Mouse (Mus musculus) liver (tissue): Measurements from ENCODE around the gene Dlx5.
A peak's percentile ranks its signal among the peaks of the same experiment; 100 is the strongest.

Experiments used
- DNase-seq: peaks from one replicate; pipeline ENCODE4 v3.0.0-alpha.2; 2020; ENCODE audit warnings: mixed read lengths

Gene Dlx5

DNA sequence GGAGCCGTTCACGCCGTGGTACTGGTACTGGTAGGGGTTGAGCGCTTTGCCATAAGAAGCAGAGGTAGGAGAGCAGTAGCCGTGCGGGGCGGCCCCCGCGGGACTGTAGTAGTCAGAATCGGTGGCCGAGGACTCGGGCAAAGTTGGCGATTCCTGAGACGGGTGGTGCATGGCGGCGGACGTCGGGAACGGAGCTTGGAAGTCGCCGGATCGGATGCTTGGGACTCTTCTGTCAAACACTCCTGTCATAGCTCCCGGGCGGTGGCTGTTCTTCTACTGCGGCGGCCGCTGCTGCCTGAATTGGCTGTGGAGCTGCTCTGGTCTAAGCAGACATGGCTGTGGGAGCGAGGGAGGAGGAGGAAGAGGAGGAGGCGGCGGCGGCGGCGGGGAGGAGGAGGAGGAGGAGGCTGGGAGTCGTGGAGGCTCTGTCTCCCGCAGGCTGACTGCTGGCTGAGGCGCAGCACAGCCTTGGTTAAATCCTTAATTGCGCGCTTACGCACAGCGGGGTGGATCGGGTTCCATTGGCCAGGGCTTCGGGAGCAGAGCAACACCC lies at the start of gene Dlx5:
Gene Dlx5, minus strand, starts transcription at position 448 of the 553 bp plus-strand sequence.
- DNase-seq, result peak; percentile 31

GRCm38 (mm10) chr6:6931507-6931906 lies 49.6 kb upstream of the Dlx5 start:
- no peak for DNase-seq

DNA sequence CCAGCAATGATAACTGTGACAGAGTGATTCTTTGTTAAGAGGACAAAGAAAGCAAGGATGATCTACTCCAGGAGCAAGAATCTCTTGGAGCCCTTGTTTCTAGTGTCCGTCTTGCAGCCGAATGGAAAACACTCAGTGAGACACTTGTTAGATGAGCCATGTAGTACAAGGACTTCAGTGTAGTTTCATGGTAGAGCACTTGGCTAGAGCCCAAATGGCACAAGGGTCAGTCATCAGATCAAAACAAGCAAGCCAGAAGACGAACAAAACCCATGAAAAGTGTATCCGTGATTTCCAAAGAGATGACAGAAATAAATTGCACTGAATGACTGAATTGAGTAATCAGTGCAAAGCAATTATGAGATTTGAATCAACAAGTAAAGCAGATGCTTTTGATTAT lies 48.9 kb upstream of the Dlx5 start:
- no peak for DNase-seq

DNA sequence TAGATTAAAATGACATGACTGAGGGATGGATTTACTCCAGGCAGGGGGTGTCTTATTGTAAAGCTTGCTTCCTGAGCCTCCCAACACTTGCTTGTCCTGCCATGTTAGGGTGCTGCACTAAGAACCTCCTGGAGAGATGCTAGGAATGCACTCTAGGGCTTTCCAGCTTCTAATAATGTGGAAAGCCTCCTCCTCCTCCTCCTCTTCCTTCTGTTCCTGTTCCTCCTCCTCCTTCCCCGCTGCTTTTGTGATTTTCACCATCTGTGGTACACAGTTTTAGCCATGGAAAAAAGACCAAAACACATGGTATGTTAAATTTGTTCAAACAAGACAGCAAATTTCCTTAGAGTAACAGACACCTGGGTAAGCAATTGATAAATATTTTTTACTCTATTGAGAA lies 43.4 kb upstream of the Dlx5 start:
- DNase-seq, result no peak

DNA sequence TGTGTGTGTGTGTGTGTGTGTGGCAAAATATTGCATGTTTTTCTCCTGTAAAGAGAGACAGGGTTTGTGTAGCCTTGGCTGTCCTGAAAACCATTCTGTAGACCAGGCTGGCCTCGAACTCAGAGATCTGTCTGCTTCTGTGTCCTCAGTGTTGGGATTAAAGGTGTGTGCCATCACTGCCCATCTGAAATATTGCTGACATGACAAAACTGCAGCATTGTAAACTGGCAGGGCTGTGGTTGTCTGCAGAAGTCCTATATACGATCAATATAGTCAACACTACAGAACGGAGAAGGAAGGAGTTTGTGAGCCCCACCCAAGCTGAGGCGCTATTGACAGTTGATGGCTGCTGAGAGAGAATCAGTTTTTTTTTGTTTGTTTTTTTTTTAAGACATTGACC lies 35.4 kb upstream of the Dlx5 start:
- no peak for DNase-seq

- DNase-seq, result no peak
Measured at GRCm38 (mm10) chr6:6915526-6915915, 33.6 kb upstream of the Dlx5 start.

DNA sequence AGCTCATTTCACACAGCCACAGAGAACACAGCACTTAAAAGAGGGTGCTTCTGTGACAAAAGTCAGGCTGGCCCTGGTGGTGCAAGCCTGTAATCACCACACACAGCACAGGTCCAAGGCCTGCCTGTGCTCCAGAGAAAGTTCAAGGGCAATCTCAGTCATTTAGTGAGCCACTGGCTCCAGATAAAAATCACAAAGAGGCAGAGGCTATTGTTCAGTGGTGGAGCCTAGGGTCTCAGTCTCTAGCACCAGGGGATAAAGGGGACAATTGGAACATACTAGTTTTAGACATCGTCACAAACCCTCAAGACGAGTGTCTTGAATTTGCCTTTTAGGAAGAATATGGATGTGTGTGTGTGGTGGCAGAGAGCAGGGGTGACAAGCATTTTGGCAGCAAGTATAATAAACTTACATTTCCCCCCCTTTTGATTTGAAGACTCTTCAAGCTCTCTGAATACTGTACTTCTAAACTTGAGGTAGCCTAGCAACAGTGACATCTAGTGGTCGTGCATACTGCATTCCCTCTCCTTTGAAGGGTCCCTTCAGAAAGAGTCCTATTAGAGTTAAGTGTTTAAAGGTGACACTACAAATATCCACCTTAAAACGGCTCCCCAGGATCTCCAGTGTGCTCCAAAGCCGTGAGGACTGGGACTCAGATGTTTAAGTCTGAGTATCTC lies 33.1 kb upstream of the Dlx5 start:
- peak; percentile 5 for DNase-seq

GRCm38 (mm10) chr6:6914304-6914703 lies 32.4 kb upstream of the Dlx5 start:
- DNase-seq, result no peak

GRCm38 (mm10) chr6:6909586-6909985 lies 27.7 kb upstream of the Dlx5 start:
- DNase-seq, result no peak

GRCm38 (mm10) chr6:6890047-6890446 lies 8.2 kb upstream of the Dlx5 start:
- DNase-seq, result no peak

DNA sequence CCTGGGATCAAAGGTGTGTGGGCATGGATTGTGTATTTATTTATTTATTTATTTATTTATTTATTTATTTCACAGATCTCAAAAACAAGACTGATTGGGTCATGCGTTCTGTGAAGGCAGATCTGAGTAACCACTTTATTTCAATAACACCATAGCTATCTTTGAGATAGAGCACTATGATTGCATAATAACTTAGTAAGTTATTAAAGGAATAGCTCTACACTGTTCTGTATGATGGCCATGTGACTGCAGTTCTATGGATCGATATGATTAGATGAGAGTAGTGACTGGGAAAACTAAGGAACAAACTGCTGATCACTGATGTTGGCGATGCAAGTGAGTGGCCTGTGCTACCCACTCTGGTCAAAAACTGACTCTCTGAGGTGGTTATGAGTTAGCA lies 4.3 kb upstream of the Dlx5 start:
- DNase-seq, result no peak

DNA sequence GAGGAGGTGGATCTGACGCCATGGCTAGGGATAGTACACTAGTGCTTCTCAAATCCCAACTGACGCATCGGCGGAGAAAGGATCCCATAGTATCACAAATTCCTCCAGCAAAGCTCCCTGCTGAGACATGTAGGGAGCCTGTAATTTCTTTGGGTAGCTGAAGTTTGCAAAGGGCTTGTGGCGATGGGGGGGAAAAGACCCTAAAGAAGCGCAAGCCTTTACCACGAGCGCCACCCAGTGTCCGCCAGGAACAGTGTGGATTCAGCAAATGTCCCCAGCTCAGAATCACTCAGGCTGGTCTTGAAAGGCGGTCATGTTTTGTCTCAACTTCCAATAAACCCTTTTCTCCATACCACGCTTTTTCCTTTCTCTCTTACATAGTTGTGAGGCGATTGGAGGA lies 3.0 kb upstream of the Dlx5 start:
- DNase-seq, result peak; percentile 41

GRCm38 (mm10) chr6:6882266-6882797 lies 447 bp upstream of the Dlx5 start:
- DNase-seq, result no peak

DNA sequence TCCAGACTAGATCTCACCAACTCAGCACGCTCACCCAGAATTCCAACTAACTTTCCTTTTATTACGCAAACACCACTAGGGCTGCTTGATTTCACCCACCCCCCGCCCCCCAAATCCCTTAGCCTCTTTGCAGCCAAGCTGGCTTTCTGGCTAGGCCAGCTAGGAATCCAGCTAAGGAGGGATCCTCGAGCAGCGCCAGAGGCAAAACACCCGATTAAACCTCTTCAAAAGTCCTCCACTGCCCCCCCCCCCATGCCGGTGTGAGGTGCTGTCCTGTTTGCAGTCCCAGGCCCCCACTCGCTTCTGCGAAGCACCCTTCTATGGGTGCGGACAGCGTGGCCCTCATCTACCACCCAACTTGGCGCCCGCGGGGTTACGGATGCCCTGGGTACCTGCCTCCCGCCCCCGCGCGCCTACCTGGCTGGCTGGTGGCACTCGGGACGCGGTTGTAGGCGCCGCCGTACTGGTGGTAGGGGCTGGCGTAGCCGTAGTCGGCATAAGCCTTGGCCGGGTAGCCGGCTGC lies 709 bp downstream of the Dlx5 start:
- DNase-seq, result no peak

GRCm38 (mm10) chr6:6880361-6881114 lies 1.3 kb downstream of the Dlx5 start:
- DNase-seq, result no peak

GRCm38 (mm10) chr6:6879371-6880325 lies 2.2 kb downstream of the Dlx5 start:
- no peak for DNase-seq

- DNase-seq, result no peak
Measured at GRCm38 (mm10) chr6:6878841-6879291, 3.0 kb downstream of the Dlx5 start.

GRCm38 (mm10) chr6:6877981-6878840 lies 3.7 kb downstream of the Dlx5 start:
- no peak for DNase-seq

GRCm38 (mm10) chr6:6877346-6877910 lies 4.5 kb downstream of the Dlx5 start:
- DNase-seq, result no peak

- no peak for DNase-seq
Measured at GRCm38 (mm10) chr6:6876731-6877130, 5.2 kb downstream of the Dlx5 start.

- no peak for DNase-seq
Measured at GRCm38 (mm10) chr6:6876231-6876630, 5.7 kb downstream of the Dlx5 start.
